Comparison of ENCODE assay signal across 11 mouse cellular contexts in the genomic region with DNA sequence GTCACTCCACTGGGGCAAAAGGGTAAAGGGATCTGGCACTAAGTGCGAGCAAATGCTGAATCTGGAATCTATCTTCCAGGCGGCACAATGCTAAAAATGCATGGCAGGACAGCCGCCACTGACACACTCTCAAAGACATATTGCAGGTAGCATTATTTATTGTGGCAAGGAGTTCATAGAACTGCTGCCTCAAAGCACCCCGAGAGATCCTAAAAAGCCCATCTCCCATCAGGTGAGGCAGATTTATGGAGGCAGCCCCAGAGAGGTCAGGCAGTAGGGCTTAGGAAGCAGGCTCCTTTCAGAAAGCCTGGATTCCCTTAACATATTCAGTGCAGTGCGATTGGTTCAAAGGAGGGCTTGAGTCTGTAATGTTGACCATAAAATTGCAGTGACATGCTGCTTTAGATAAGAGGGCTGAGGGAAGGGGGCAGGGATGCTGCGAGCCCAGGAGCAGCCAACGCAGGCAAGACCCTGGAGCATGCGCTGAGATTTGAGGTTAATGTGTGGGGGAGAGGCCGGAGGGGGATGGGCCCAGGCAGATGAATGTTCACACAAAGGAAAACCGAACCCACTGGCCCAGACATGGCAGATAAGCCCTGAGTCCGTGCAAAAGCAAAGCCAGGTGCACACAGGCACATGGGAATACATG.
DNase-seq lines count a peak whose midpoint lies in the region; ATAC-seq and TF ChIP-seq lines count a peak whose summit lies in the region.
"Had no signal": no experiment of that assay in that cellular context is flagged by ENCODE, and none has a peak within 500 bp of the region (broad histone marks: within the 10 kb centered on the region; RNA-seq: fewer than 3 reads in every experiment).

No protein-coding gene starts in this region.

- WGBS in embryonic facial prominence, embryonic 14.5 days: 33% methylated on average over 11 of the region's 11 CpGs
- WGBS in limb, embryonic 10.5 days: 13% methylated on average over 11 of the region's 11 CpGs
- WGBS in neural tube, embryonic 15.5 days: 18% methylated on average over 11 of the region's 11 CpGs
- 49% methylated on average over 11 of the region's 11 CpGs for WGBS in cerebellum, adult 2 months

- no peak for TF ChIP-seq POLR2A in cerebellum, adult 2 months (IDR thresholded peaks at IDR 0.05; ENCODE audit: borderline replicate concordance, insufficient read depth, low read length)

- H3K4me3 ChIP-seq in embryonic facial prominence, embryonic 14.5 days (ENCODE audit: low read depth, low read length): no peak overlapping the region
- H3K4me3 ChIP-seq in limb, embryonic 10.5 days: no peak overlapping the region
- no peak overlapping the region for H3K4me3 ChIP-seq in neural tube, embryonic 15.5 days (replicated peaks)
- H3K4me3 ChIP-seq in cerebellum, adult 2 months (replicated peaks; ENCODE audit: insufficient read depth, low read depth, low read length): no peak overlapping the region
- H3K4me3 ChIP-seq: liver, embryonic 15.5 days had no signal

- no peak for TF ChIP-seq CTCF in cerebellum, adult 2 months (IDR thresholded peaks at IDR 0.05; ENCODE audit: borderline replicate concordance, insufficient read depth, low read depth, low read length)

- H3K4me1 ChIP-seq in embryonic facial prominence, embryonic 14.5 days (ENCODE audit: control insufficient read depth, insufficient read depth, low read length): peaks cover 7% of the 10 kb centered on the region
- peaks cover 30% of the 10 kb centered on the region for H3K4me1 ChIP-seq in limb, embryonic 10.5 days
- H3K4me1 ChIP-seq in neural tube, embryonic 15.5 days: peaks cover 15% of the 10 kb centered on the region
- H3K4me1 ChIP-seq in cerebellum, adult 2 months (ENCODE audit: control insufficient read depth, insufficient read depth, low read length): no peaks in the 10 kb centered on the region
- H3K4me1 ChIP-seq: liver, embryonic 15.5 days had no signal

- H3K4me2 ChIP-seq in embryonic facial prominence, embryonic 14.5 days (ENCODE audit: low read depth, low read length): no peak overlapping the region
- no peak overlapping the region for H3K4me2 ChIP-seq in neural tube, embryonic 15.5 days
- H3K4me2 ChIP-seq: liver, embryonic 15.5 days had no signal

- no peaks in the 10 kb centered on the region for H3K9me3 ChIP-seq in embryonic facial prominence, embryonic 14.5 days (ENCODE audit: control insufficient read depth, low read length)
- H3K9me3 ChIP-seq in limb, embryonic 10.5 days (replicated peaks): no peaks in the 10 kb centered on the region
- H3K9me3 ChIP-seq in neural tube, embryonic 15.5 days (replicated peaks): no peaks in the 10 kb centered on the region
- H3K9me3 ChIP-seq: liver, embryonic 15.5 days had no signal

- peak; percentile 11 to 32 for DNase-seq in kidney, postnatal 4 days
- no peak for DNase-seq in kidney, postnatal 36 days
- DNase-seq in embryonic facial prominence, embryonic 14.5 days (ENCODE audit: low spot score): peak; percentile 49
- DNase-seq in limb, embryonic 10.5 days (ENCODE audit: low spot score): peak; percentile 77
- no peak for DNase-seq in right cerebral cortex, postnatal 4 days
- no peak for DNase-seq in spleen, postnatal 14 days (ENCODE audit: low spot score in 2 of 2)
- no peak for DNase-seq in cerebellum, adult 2 months
- DNase-seq: cerebellum, adult 18-20 months; kidney, adult 2 months had no signal

- H3K27ac ChIP-seq in embryonic facial prominence, embryonic 14.5 days (replicated peaks; ENCODE audit: low read depth, low read length): peak overlapping the region; percentile 19; the same call in 1 of the 2 replicates
- H3K27ac ChIP-seq in limb, embryonic 10.5 days: peak overlapping the region; percentile 84
- H3K27ac ChIP-seq in neural tube, embryonic 15.5 days (replicated peaks): peak overlapping the region; percentile 75
- no peak overlapping the region for H3K27ac ChIP-seq in cerebellum, adult 2 months (ENCODE audit: insufficient read depth, low read length)
- H3K27ac ChIP-seq: liver, embryonic 15.5 days had no signal

- H3K36me3 ChIP-seq in embryonic facial prominence, embryonic 14.5 days (ENCODE audit: control insufficient read depth, insufficient read depth, low read length): no peaks in the 10 kb centered on the region
- H3K36me3 ChIP-seq in limb, embryonic 10.5 days: no peaks in the 10 kb centered on the region
- H3K36me3 ChIP-seq in neural tube, embryonic 15.5 days: no peaks in the 10 kb centered on the region
- H3K36me3 ChIP-seq: liver, embryonic 15.5 days had no signal

- H3K27me3 ChIP-seq in embryonic facial prominence, embryonic 14.5 days (replicated peaks; ENCODE audit: control insufficient read depth, insufficient read depth, low read length): no peaks in the 10 kb centered on the region
- H3K27me3 ChIP-seq in limb, embryonic 10.5 days (ENCODE audit: low read depth, poor library complexity, severe bottlenecking): no peaks in the 10 kb centered on the region
- H3K27me3 ChIP-seq in neural tube, embryonic 15.5 days (replicated peaks): no peaks in the 10 kb centered on the region
- H3K27me3 ChIP-seq in cerebellum, adult 2 months (ENCODE audit: control insufficient read depth, insufficient read depth, low read length): peaks cover 1% of the 10 kb centered on the region; the same call in 1 of the 2 replicates
- H3K27me3 ChIP-seq: liver, embryonic 15.5 days had no signal

- no peak overlapping the region for H3K9ac ChIP-seq in embryonic facial prominence, embryonic 14.5 days (ENCODE audit: low read depth, low read length)
- H3K9ac ChIP-seq in neural tube, embryonic 15.5 days (replicated peaks): 0 out of 2 replicates have a peak overlapping the region, but pooled peaks have one; percentile 14
- H3K9ac ChIP-seq: liver, embryonic 15.5 days had no signal

- ATAC-seq in embryonic facial prominence, embryonic 14.5 days (ENCODE audit: low read depth): peak; percentile 70; the same call in 1 of the 2 replicates
- ATAC-seq in neural tube, embryonic 15.5 days (ENCODE audit: low FRiP score): peak; percentile 87

Comparison
In these comparisons a context has a peak if more than half of its experiments do, and no peak if none do; other contexts are left out.
1. DNase-seq: peak in kidney, postnatal 4 days (2 of 2), embryonic facial prominence, embryonic 14.5 days (single experiment) and limb, embryonic 10.5 days (single experiment); none in kidney, postnatal 36 days (0 of 2), right cerebral cortex, postnatal 4 days (single experiment), spleen, postnatal 14 days (0 of 2) and cerebellum, adult 2 months (0 of 2).